Mouse (Mus musculus): ENCODE measurements around the gene Fut1. TPM values are rescaled to one million over a fixed set of nuclear protein-coding genes. Genes with fewer than 3 reads are reported as not detected.

Fut1 gene
- polyA plus RNA-seq, 2 experiments = 1.0 to 1.2 TPM

DNA sequence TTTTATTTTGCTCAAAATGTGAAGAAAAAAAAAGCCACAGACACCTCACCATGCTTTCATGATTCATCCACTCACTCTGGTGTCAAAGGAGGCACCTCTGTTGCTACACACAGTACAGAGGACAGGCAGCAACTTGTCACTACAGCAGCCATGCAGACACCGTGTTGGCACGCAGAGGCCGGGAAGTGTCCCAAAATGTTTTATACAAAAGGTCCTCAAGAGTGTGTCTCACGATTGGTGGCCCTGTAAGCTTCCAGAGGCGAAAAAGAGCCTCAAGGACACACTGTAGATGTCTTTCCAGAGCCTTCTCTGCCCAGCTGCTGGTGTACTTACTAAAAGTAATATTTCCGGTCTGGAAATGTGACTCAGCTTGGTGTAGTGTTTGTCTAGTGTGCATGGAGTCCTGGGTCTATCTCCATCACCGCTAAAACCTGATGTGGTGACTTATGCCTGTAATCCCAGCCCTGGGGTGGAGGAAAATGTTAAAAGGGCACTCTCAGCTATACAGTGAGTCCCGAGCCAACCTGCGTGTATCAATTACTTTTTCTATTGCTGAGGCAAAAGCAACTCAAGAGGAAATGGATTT is 11.3 kb upstream of the Fut1 start:
- H3K27me3 ChIP-seq (ENCODE audit: control insufficient read depth, insufficient read depth, low read length) = no peaks in the 10 kb centered on the region
- no peak for ATAC-seq (ENCODE audit: low FRiP score, low read depth)
- H3K36me3 ChIP-seq (ENCODE audit: control insufficient read depth, insufficient read depth, low read length) = no peaks in the 10 kb centered on the region
- no peak overlapping the region for H3K4me2 ChIP-seq (replicated peaks; ENCODE audit: low read depth, low read length, severe bottlenecking)
- no peak overlapping the region for H3K4me3 ChIP-seq (replicated peaks; ENCODE audit: low read length)
- TF ChIP-seq POLR2A (IDR thresholded peaks at IDR 0.05; ENCODE audit: borderline replicate concordance, extremely low read depth, insufficient read depth, insufficient read length) = no peak
- H3K27ac ChIP-seq (replicated peaks; ENCODE audit: low read depth, low read length) = no peak overlapping the region
- 0 out of 2 replicates have a peak, but pooled peaks cover 5% of the 10 kb centered on the region for H3K4me1 ChIP-seq (ENCODE audit: control insufficient read depth, insufficient read depth, low read length)
- no peak overlapping the region for H3K9ac ChIP-seq (ENCODE audit: low read depth, low read length, severe bottlenecking)
- DNase-seq (ENCODE audit: low spot score) = no peak
- WGBS = 76% methylated on average over 9 of the region's 9 CpGs
- H3K9me3 ChIP-seq (ENCODE audit: control insufficient read depth, low read length) = no peaks in the 10 kb centered on the region

DNA sequence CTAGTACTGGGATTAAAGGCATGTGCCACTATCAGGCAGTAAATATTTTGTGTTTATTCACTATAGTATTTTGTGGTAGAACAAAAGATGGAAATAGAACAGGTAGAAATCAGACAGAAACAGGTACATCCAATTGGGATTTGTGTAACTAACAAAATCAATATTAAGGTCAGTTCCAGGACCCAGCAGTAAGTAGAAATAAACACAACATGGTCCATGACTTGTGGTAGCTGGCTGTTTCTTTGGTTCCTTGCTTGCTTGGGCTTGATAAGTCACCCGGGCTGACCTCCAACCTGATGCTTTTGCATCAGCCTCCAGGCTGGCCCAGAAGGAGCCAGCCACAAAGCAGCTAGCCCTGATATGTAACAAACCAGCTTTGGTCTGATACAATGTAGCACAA is 7.6 kb upstream of the Fut1 start:
- 56% methylated on average over 1 of the region's 1 CpGs for WGBS
- H3K4me1 ChIP-seq (ENCODE audit: control insufficient read depth, insufficient read depth, low read length) = no peaks in the 10 kb centered on the region
- no peak for DNase-seq (ENCODE audit: low spot score)
- no peaks in the 10 kb centered on the region for H3K27me3 ChIP-seq (ENCODE audit: control insufficient read depth, insufficient read depth, low read length)
- H3K4me2 ChIP-seq (replicated peaks; ENCODE audit: low read depth, low read length, severe bottlenecking) = no peak overlapping the region
- no peak for ATAC-seq (ENCODE audit: low FRiP score, low read depth)
- H3K27ac ChIP-seq (replicated peaks; ENCODE audit: low read depth, low read length) = no peak overlapping the region
- H3K36me3 ChIP-seq (ENCODE audit: control insufficient read depth, insufficient read depth, low read length) = no peaks in the 10 kb centered on the region
- TF ChIP-seq POLR2A (IDR thresholded peaks at IDR 0.05; ENCODE audit: borderline replicate concordance, extremely low read depth, insufficient read depth, insufficient read length) = no peak
- no peaks in the 10 kb centered on the region for H3K9me3 ChIP-seq (ENCODE audit: control insufficient read depth, low read length)
- no peak overlapping the region for H3K4me3 ChIP-seq (replicated peaks; ENCODE audit: low read length)
- no peak overlapping the region for H3K9ac ChIP-seq (ENCODE audit: low read depth, low read length, severe bottlenecking)

GRCm38 (mm10) chr7:45616277-45616676 is 812 bp upstream of the Fut1 start:
- Histone ChIP-seq H3K27me3 (ENCODE audit: control insufficient read depth, insufficient read depth, low read length) (peaks cover 23% of the 10 kb centered on the region; the same call in 1 of the 2 replicates), H3K9me3 (ENCODE audit: control insufficient read depth, low read length) (no peaks in the 10 kb centered on the region), H3K4me1 (ENCODE audit: control insufficient read depth, insufficient read depth, low read length) (peaks cover 8% of the 10 kb centered on the region; the same call in 1 of the 2 replicates), H3K36me3 (ENCODE audit: control insufficient read depth, insufficient read depth, low read length) (no peaks in the 10 kb centered on the region), H3K27ac (replicated peaks; ENCODE audit: low read depth, low read length) (no peak overlapping the region), H3K4me3 (replicated peaks; ENCODE audit: low read length) (no peak overlapping the region), H3K4me2 (replicated peaks; ENCODE audit: low read depth, low read length, severe bottlenecking) (no peak overlapping the region), H3K9ac (ENCODE audit: low read depth, low read length, severe bottlenecking) (no peak overlapping the region)
- peak; percentile 53 for DNase-seq (ENCODE audit: low spot score)
- peak; percentile 51 for ATAC-seq (ENCODE audit: low FRiP score, low read depth)
- WGBS = 11% methylated on average over 6 of the region's 6 CpGs
- no peak for TF ChIP-seq POLR2A (IDR thresholded peaks at IDR 0.05; ENCODE audit: borderline replicate concordance, extremely low read depth, insufficient read depth, insufficient read length)

DNA sequence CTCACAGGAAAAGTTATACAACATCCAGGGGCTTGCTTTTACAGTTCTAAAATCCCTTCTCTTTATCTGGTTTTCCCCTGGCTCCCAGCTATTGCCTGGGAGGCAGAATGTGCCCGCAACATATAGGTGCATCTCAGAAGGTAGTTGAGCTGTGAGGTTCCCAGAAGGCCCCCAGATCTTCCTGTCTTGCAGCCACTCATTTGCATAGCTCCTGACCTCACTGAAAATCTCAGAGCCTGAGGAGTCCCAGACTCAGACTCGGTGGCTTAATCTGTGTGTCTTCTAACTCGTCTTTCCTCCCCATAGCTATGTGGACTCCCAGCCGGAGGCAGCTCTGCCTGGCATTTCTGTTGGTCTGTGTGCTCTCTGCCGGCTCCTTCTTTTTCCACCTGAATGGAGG is 1.2 kb downstream of the Fut1 start:
- TF ChIP-seq POLR2A (IDR thresholded peaks at IDR 0.05; ENCODE audit: borderline replicate concordance, extremely low read depth, insufficient read depth, insufficient read length) = no peak
- Histone ChIP-seq H3K9ac (ENCODE audit: low read depth, low read length, severe bottlenecking) (no peak overlapping the region), H3K4me3 (replicated peaks; ENCODE audit: low read length) (no peak overlapping the region), H3K36me3 (ENCODE audit: control insufficient read depth, insufficient read depth, low read length) (no peaks in the 10 kb centered on the region), H3K27ac (replicated peaks; ENCODE audit: low read depth, low read length) (no peak overlapping the region), H3K4me1 (ENCODE audit: control insufficient read depth, insufficient read depth, low read length) (peaks cover 8% of the 10 kb centered on the region; the same call in 1 of the 2 replicates), H3K4me2 (replicated peaks; ENCODE audit: low read depth, low read length, severe bottlenecking) (no peak overlapping the region), H3K9me3 (ENCODE audit: control insufficient read depth, low read length) (no peaks in the 10 kb centered on the region), H3K27me3 (ENCODE audit: control insufficient read depth, insufficient read depth, low read length) (peaks cover 23% of the 10 kb centered on the region; the same call in 1 of the 2 replicates)
- no peak for ATAC-seq (ENCODE audit: low FRiP score, low read depth)
- DNase-seq (ENCODE audit: low spot score) = no peak
- WGBS = 81% methylated on average over 5 of the region's 5 CpGs

DNA sequence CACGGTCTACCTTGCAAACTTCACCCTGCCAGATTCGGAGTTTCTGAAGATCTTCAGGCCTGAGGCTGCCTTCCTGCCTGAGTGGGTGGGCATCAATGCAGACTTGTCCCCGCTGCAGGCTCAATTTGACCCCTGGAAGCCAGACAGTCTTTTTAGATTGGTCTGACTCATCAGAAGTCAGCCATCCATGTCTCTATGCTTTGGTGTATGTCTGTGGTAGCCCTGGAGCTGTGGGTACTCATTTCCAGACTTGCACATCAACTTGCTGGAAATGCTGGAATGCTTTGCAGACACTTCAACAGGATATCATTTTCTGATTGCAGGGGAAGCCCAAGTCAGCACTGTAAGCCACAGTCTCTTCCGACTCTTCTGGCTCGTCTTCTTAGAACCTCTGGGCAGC is 2.5 kb downstream of the Fut1 start:
- Histone ChIP-seq H3K4me1 (ENCODE audit: control insufficient read depth, insufficient read depth, low read length) (peaks cover 8% of the 10 kb centered on the region; the same call in 1 of the 2 replicates), H3K36me3 (ENCODE audit: control insufficient read depth, insufficient read depth, low read length) (no peaks in the 10 kb centered on the region), H3K27ac (replicated peaks; ENCODE audit: low read depth, low read length) (no peak overlapping the region), H3K9me3 (ENCODE audit: control insufficient read depth, low read length) (no peaks in the 10 kb centered on the region), H3K4me2 (replicated peaks; ENCODE audit: low read depth, low read length, severe bottlenecking) (no peak overlapping the region), H3K9ac (ENCODE audit: low read depth, low read length, severe bottlenecking) (no peak overlapping the region), H3K4me3 (replicated peaks; ENCODE audit: low read length) (no peak overlapping the region), H3K27me3 (ENCODE audit: control insufficient read depth, insufficient read depth, low read length) (peaks cover 23% of the 10 kb centered on the region; the same call in 1 of the 2 replicates)
- 90% methylated on average over 5 of the region's 5 CpGs for WGBS
- ATAC-seq (ENCODE audit: low FRiP score, low read depth) = no peak
- DNase-seq (ENCODE audit: low spot score) = no peak
- no peak for TF ChIP-seq POLR2A (IDR thresholded peaks at IDR 0.05; ENCODE audit: borderline replicate concordance, extremely low read depth, insufficient read depth, insufficient read length)
